Comparison of ENCODE assay signal across 20 mouse cellular contexts in the genomic region with DNA sequence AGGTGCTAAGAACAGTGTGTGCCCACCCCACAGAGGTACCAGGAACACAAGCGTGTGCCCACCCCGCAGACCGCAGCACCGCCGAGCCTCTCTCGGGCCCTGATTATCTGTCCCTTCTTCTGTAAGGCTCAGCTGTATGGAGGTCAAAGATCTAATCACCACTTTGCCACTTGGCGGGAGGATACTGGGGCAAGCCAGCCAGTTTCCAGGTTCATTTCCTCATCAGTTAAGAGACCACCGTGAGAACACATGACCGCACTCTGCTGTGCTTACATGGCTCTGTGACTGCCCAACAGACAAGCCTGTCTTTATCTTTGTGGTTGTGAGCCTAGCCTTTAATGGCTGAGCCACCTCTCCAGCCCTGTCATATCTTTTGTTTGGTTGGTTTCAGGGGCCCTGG. TPM values are rescaled to one million over a fixed set of nuclear protein-coding genes. Genes with fewer than 3 reads are reported as not detected.
A peak's percentile ranks its signal among the peaks of the same experiment; 100 is the strongest.
DNase-seq lines count a peak whose midpoint lies in the region; ATAC-seq and TF ChIP-seq lines count a peak whose summit lies in the region.
"Had no signal": no experiment of that assay in that cellular context is flagged by ENCODE, and none has a peak within 500 bp of the region (broad histone marks: within the 10 kb centered on the region; RNA-seq: fewer than 3 reads in every experiment).

No protein-coding gene starts in this region.

- WGBS in intestine, embryonic 16.5 days = 86% methylated on average over 9 of the region's 9 CpGs
- 79% methylated on average over 9 of the region's 9 CpGs for WGBS in stomach, embryonic 15.5 days

- no peak for TF ChIP-seq CTCF in gastrocnemius, adult 2 months (IDR thresholded peaks at IDR 0.05)
- no peak for TF ChIP-seq CTCF in ES-Bruce4 (IDR thresholded peaks at IDR 0.05; ENCODE audit: low read depth, low read length)

- H3K4me2 ChIP-seq in intestine, embryonic 16.5 days (ENCODE audit: low read depth, low read length) = no peak overlapping the region
- H3K4me2 ChIP-seq in stomach, embryonic 15.5 days = no peak overlapping the region
- H3K4me2 ChIP-seq: forebrain, embryonic 15.5 days; heart, embryonic 12.5 days; hindbrain, embryonic 12.5 days had no signal

- intact Hi-C loops in gastrocnemius, adult 2 months (cut with DNase I) = no loop called here
- intact Hi-C loops in gastrocnemius, postnatal 14 days (cut with DNase I; ENCODE audit: low total_unique reads) = loop anchor here (5.0 kb wide), 1 partner anchor 34 kb away; no protein-coding TSS in a partner anchor
- intact Hi-C loops in heart, postnatal 36 days (cut with DNase I) = no loop called here

- no peak for TF ChIP-seq EP300 in ES-Bruce4 (IDR thresholded peaks at IDR 0.05; ENCODE audit: insufficient read depth, low read depth, low read length)

- no peaks in the 10 kb centered on the region for H3K9me3 ChIP-seq in ES-Bruce4 (replicated peaks; ENCODE audit: control insufficient read depth, insufficient read depth, low read length, poor library complexity, severe bottlenecking)
- H3K9me3 ChIP-seq in intestine, embryonic 16.5 days (ENCODE audit: control insufficient read depth, low read length) = no peaks in the 10 kb centered on the region
- no peaks in the 10 kb centered on the region for H3K9me3 ChIP-seq in stomach, embryonic 15.5 days
- H3K9me3 ChIP-seq: embryonic facial prominence, embryonic 10.5 days; forebrain, embryonic 15.5 days; heart, embryonic 12.5 days; hindbrain, embryonic 12.5 days had no signal

- peak; percentile 35 for ATAC-seq in intestine, embryonic 16.5 days
- 0 out of 2 replicates have a peak, but pooled peaks have one; percentile 12 for ATAC-seq in stomach, embryonic 15.5 days (ENCODE audit: insufficient read depth, low FRiP score, low read depth)
- ATAC-seq: forebrain, embryonic 15.5 days; hindbrain, embryonic 16.5 days; inflammation-experienced regulatory T-cells, adult 6 months had no signal

- DNase-seq in gastrocnemius, adult 2 months = peak; percentile 16
- no peak for DNase-seq in gastrocnemius, postnatal 14 days
- no peak for DNase-seq in heart, postnatal 36 days
- DNase-seq in adrenal gland, adult 8-10 months = no peak
- no peak for DNase-seq in T-cell, adult 2 months (ENCODE audit: low spot score)
- DNase-seq: adrenal gland, postnatal 25 days; cerebellum, adult 18-20 months; cerebellum, adult 9-11 months; cerebellum, postnatal 36 days; gastrocnemius, postnatal 10 days had no signal

- no peaks in the 10 kb centered on the region for H3K27me3 ChIP-seq in ES-Bruce4 (ENCODE audit: control insufficient read depth, insufficient read depth, low read length, poor library complexity, severe bottlenecking)
- no peaks in the 10 kb centered on the region for H3K27me3 ChIP-seq in intestine, embryonic 16.5 days (replicated peaks; ENCODE audit: control insufficient read depth, insufficient read depth, low read length)
- H3K27me3 ChIP-seq in stomach, embryonic 15.5 days (replicated peaks) = no peaks in the 10 kb centered on the region
- H3K27me3 ChIP-seq: forebrain, embryonic 15.5 days; heart, embryonic 12.5 days; hindbrain, embryonic 12.5 days had no signal

- H3K9ac ChIP-seq in ES-Bruce4 (ENCODE audit: low read depth, poor library complexity, severe bottlenecking) = no peak overlapping the region
- no peak overlapping the region for H3K9ac ChIP-seq in intestine, embryonic 16.5 days (ENCODE audit: low read depth, low read length)
- no peak overlapping the region for H3K9ac ChIP-seq in stomach, embryonic 15.5 days
- H3K9ac ChIP-seq: forebrain, embryonic 15.5 days; heart, embryonic 12.5 days; hindbrain, embryonic 12.5 days had no signal

- H3K4me1 ChIP-seq in ES-Bruce4 (ENCODE audit: control insufficient read depth, insufficient read depth, low read length) = peaks cover 2% of the 10 kb centered on the region
- H3K4me1 ChIP-seq in intestine, embryonic 16.5 days (ENCODE audit: control insufficient read depth, insufficient read depth, low read length) = no peaks in the 10 kb centered on the region; the same call in 1 of the 2 replicates
- H3K4me1 ChIP-seq in stomach, embryonic 15.5 days = 0 out of 2 replicates have a peak, but pooled peaks cover 3% of the 10 kb centered on the region
- H3K4me1 ChIP-seq: forebrain, embryonic 15.5 days; hindbrain, embryonic 12.5 days had no signal

- no peaks in the 10 kb centered on the region for H3K36me3 ChIP-seq in ES-Bruce4 (ENCODE audit: control insufficient read depth, insufficient read depth, low read length, poor library complexity, severe bottlenecking)
- no peaks in the 10 kb centered on the region for H3K36me3 ChIP-seq in intestine, embryonic 16.5 days (ENCODE audit: control insufficient read depth, insufficient read depth, low read length)
- no peaks in the 10 kb centered on the region for H3K36me3 ChIP-seq in stomach, embryonic 15.5 days
- H3K36me3 ChIP-seq: forebrain, embryonic 15.5 days had no signal

- no peak overlapping the region for H3K27ac ChIP-seq in gastrocnemius, adult 2 months
- no peak overlapping the region for H3K27ac ChIP-seq in ES-Bruce4 (ENCODE audit: insufficient read depth, low read length)
- H3K27ac ChIP-seq in intestine, embryonic 16.5 days (ENCODE audit: low read length) = no peak overlapping the region
- H3K27ac ChIP-seq in stomach, embryonic 15.5 days = no peak overlapping the region
- H3K27ac ChIP-seq: embryonic facial prominence, embryonic 10.5 days; forebrain, embryonic 15.5 days; hindbrain, embryonic 12.5 days had no signal

- no peak overlapping the region for H3K4me3 ChIP-seq in gastrocnemius, adult 2 months
- 0 out of 2 replicates have a peak overlapping the region, but pooled peaks have one; percentile 17 for H3K4me3 ChIP-seq in ES-Bruce4 (ENCODE audit: low read depth, low read length)
- H3K4me3 ChIP-seq in intestine, embryonic 16.5 days (ENCODE audit: low read length) = no peak overlapping the region
- H3K4me3 ChIP-seq in stomach, embryonic 15.5 days (replicated peaks) = no peak overlapping the region
- H3K4me3 ChIP-seq: embryonic facial prominence, embryonic 10.5 days; forebrain, embryonic 15.5 days; heart, embryonic 12.5 days; hindbrain, embryonic 12.5 days had no signal

- no peak for TF ChIP-seq POLR2A in ES-Bruce4 (IDR thresholded peaks at IDR 0.05; ENCODE audit: insufficient read depth, low read length)

RNA-seq across cellular contexts. Expression of a gene that starts 13.4 kb away (rescaled TPM):
- 1 to 10 TPM; 7.3 to 7.4 TPM for total RNA-seq in gastrocnemius, adult 2 months (2021)
- 1 to 10 TPM; 5.7 to 8.3 TPM for total RNA-seq in gastrocnemius, postnatal 14 days (2021)
- 25.4 and 28.8 TPM in 2 replicates for polyA plus RNA-seq in ES-Bruce4 (2011; ENCODE audit: insufficient read depth, insufficient read length, low read depth, missing spikeins)
- polyA plus RNA-seq in intestine, embryonic 16.5 days (2015; fragmentation: Nextera tagmentation; extraction: Ambion mirVana) = 54.8 and 57.5 TPM in 2 replicates
- 46.7 and 48.0 TPM in 2 replicates for polyA plus RNA-seq in stomach, embryonic 15.5 days (2015; fragmentation: Nextera tagmentation; extraction: Ambion mirVana)
- 10 to 100 TPM; 14.5 to 16.4 TPM for total RNA-seq in heart, postnatal 36 days (2021)
- total RNA-seq in adrenal gland, adult 8-10 months (2022) = 10 to 100 TPM; 22.3 to 33.2 (median 30.7) TPM

RNA-seq across cellular contexts. Expression of a gene that starts 20.7 kb away (rescaled TPM):
- total RNA-seq in gastrocnemius, adult 2 months (2021) = 100 to 1,000 TPM; 102 to 108 TPM
- 10 to 100 TPM; 25.1 to 41.9 TPM for total RNA-seq in gastrocnemius, postnatal 14 days (2021)
- polyA plus RNA-seq in ES-Bruce4 (2011; ENCODE audit: insufficient read depth, insufficient read length, low read depth, missing spikeins) = 36.4 and 37.5 TPM in 2 replicates
- 26.1 and 28.5 TPM in 2 replicates for polyA plus RNA-seq in intestine, embryonic 16.5 days (2015; fragmentation: Nextera tagmentation; extraction: Ambion mirVana)
- polyA plus RNA-seq in stomach, embryonic 15.5 days (2015; fragmentation: Nextera tagmentation; extraction: Ambion mirVana) = 28.6 and 29.1 TPM in 2 replicates
- total RNA-seq in heart, postnatal 36 days (2021) = 10 to 100 TPM; 33.6 to 41.5 TPM
- total RNA-seq in adrenal gland, adult 8-10 months (2022) = 10 to 100 TPM; 33.9 to 38.7 (median 37.6) TPM

RNA-seq across cellular contexts. Expression of a gene that starts 24.7 kb away (rescaled TPM):
- total RNA-seq in gastrocnemius, adult 2 months (2021) = 1 to 10 TPM; 2.3 to 3.7 TPM
- total RNA-seq in gastrocnemius, postnatal 14 days (2021) = 1 to 10 TPM; 1.2 to 2.0 TPM
- polyA plus RNA-seq in ES-Bruce4 (2011; ENCODE audit: insufficient read depth, insufficient read length, low read depth, missing spikeins) = 2.8 and 5.3 TPM in 2 replicates
- 7.2 and 11.1 TPM in 2 replicates for polyA plus RNA-seq in intestine, embryonic 16.5 days (2015; fragmentation: Nextera tagmentation; extraction: Ambion mirVana)
- 13.5 and 13.9 TPM in 2 replicates for polyA plus RNA-seq in stomach, embryonic 15.5 days (2015; fragmentation: Nextera tagmentation; extraction: Ambion mirVana)
- 1 to 10 TPM; 2.5 to 2.7 TPM for total RNA-seq in heart, postnatal 36 days (2021)
- total RNA-seq in adrenal gland, adult 8-10 months (2022) = 10 to 100 TPM in 2 of 4 experiments, 1 to 10 TPM in 2; 7.5 to 20.9 (median 14.9) TPM

RNA-seq across cellular contexts. Expression of a gene that starts 36.3 kb away (rescaled TPM):
- total RNA-seq in gastrocnemius, adult 2 months (2021) = 10 to 100 TPM; 72.3 to 86.8 TPM
- 10 to 100 TPM; 57.3 to 58.7 TPM for total RNA-seq in gastrocnemius, postnatal 14 days (2021)
- 68.4 and 69.5 TPM in 2 replicates for polyA plus RNA-seq in ES-Bruce4 (2011; ENCODE audit: insufficient read depth, insufficient read length, low read depth, missing spikeins)
- polyA plus RNA-seq in intestine, embryonic 16.5 days (2015; fragmentation: Nextera tagmentation; extraction: Ambion mirVana) = 142 and 151 TPM in 2 replicates
- polyA plus RNA-seq in stomach, embryonic 15.5 days (2015; fragmentation: Nextera tagmentation; extraction: Ambion mirVana) = 141 and 151 TPM in 2 replicates
- 10 to 100 TPM; 79.5 to 82.5 TPM for total RNA-seq in heart, postnatal 36 days (2021)
- 10 to 100 TPM; 64.2 to 74.4 (median 69.4) TPM for total RNA-seq in adrenal gland, adult 8-10 months (2022)

RNA-seq across cellular contexts. Expression of a gene that starts 58.7 kb away (rescaled TPM):
- under 1 TPM; 0.17 to 0.26 TPM for total RNA-seq in gastrocnemius, adult 2 months (2021)
- total RNA-seq in gastrocnemius, postnatal 14 days (2021) = under 1 TPM; 0.16 to 0.22 TPM
- polyA plus RNA-seq in ES-Bruce4 (2011; ENCODE audit: insufficient read depth, insufficient read length, low read depth, missing spikeins) = not detected in 2 replicates
- polyA plus RNA-seq in intestine, embryonic 16.5 days (2015; fragmentation: Nextera tagmentation; extraction: Ambion mirVana) = 0.56 and 0.83 TPM in 2 replicates
- 1.8 and 1.9 TPM in 2 replicates for polyA plus RNA-seq in stomach, embryonic 15.5 days (2015; fragmentation: Nextera tagmentation; extraction: Ambion mirVana)
- total RNA-seq in heart, postnatal 36 days (2021) = 1 to 10 TPM in 1 of 2 experiments, under 1 TPM in 1; 1.00 to 1.6 TPM
- 1 to 10 TPM; 1.3 to 3.6 (median 2.8) TPM for total RNA-seq in adrenal gland, adult 8-10 months (2022)
- polyA plus RNA-seq: C2C12 had no signal
